Mouse (Mus musculus): ENCODE results near the gene Nbeal2. TPM values are rescaled to one million over a fixed set of nuclear protein-coding genes. Genes with fewer than 3 reads are reported as not detected.

The Nbeal2 gene
- polyA plus RNA-seq, 2 experiments from 2014 or later: 20.1 to 20.5 TPM

DNA sequence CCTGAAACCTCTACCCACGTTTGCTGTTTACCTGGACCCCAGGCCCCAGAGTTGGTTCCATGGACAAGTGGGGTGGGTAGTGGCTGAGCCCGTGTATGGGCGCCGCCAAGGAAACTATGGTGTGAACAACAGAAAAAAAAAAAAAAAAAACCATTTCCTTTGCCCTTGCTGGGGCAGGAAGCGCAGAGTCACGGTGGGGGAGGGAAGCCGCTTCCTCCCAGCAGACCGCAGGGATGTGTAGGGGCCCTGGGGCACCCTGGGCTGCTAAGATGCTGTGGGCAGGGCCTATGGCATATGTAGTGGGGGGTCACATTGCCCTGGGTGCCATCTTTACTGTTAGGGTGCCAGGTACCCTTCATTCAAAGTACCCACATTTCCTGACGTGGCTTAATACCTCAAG is 8.7 kb downstream of the Nbeal2 start:
- peak; percentile 95 for ATAC-seq

GRCm38 (mm10) chr9:110644295-110644694 is 9.7 kb downstream of the Nbeal2 start:
- ATAC-seq: no peak

GRCm38 (mm10) chr9:110643787-110644186 is 10.2 kb downstream of the Nbeal2 start:
- ATAC-seq: no peak

DNA sequence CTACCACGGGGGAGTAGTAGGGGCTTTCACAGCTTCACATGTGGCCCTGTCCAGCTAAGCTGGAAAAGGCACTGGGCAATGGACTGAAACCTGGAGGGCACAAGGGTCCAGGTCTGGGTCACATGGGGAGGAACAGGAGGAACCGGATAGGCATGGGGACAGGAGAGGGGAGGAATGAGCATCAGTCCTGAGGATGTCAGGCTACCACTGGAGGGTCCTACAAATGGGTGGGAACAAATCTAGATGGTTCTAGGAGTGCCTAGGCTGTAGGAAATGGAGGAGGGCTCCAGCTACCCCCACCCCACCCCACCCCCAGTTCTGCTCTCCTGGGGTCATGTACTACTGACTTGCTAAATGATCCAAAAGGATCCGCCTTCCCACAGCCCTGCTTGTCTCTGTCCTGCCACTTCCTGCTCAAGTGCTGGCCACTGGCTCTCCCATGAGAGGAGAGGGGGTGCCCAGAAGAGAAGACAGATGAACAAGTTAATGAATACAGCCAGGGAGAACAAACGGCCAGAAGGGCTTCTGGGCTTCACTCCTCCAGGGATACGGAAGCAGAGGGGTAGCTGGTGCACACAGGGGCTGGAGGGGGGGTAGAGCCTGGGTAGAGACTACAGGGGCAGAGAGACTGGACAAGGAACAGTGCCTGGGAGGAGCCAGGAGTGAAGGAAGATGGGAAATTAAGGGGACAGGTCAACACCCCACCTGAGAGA is 11.0 kb downstream of the Nbeal2 start:
- ATAC-seq: no peak

DNA sequence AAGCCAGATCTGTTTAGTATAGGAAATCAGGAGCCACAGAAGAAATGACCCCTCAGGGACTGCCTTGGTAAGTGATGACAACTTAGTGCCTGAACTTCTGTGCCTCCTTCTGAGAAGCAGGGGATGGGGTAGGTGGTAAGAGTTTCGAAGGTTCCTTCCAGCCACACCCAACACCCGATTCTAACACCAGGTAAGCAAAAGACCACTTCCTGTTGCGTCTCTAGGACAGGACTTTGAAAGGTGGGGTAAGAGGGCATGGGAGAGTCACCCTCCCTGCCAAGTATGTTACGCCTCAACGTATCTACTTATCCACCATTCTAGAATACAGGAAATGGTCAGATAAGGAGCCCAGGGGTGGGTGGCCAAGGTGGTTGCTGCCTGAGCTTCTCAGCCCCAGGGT is 13.0 kb downstream of the Nbeal2 start:
- no peak for ATAC-seq

- ATAC-seq: no peak
These were observed 15.3 kb downstream of the Nbeal2 start for GRCm38 (mm10) chr9:110638611-110639021.

DNA sequence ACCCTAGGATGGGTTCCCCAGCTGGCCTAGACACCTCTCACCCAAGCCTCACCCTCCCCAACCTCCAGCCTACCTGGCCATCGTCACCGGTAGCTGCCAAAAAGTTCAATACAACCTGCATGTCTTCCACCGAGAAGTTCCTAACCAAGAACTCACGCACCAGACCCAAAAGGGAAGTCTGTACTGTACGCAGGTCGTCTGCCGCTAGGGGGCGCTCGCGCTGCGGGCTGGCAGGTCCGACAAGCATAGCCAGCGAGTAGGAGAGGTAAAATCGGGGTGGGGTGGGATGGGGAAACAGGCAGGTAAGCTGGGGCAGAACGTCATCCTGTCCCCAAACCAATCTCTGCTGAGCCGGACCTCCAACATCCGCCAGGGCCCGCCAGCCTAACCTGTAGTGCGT is 18.7 kb downstream of the Nbeal2 start:
- peak; percentile 77 for ATAC-seq

DNA sequence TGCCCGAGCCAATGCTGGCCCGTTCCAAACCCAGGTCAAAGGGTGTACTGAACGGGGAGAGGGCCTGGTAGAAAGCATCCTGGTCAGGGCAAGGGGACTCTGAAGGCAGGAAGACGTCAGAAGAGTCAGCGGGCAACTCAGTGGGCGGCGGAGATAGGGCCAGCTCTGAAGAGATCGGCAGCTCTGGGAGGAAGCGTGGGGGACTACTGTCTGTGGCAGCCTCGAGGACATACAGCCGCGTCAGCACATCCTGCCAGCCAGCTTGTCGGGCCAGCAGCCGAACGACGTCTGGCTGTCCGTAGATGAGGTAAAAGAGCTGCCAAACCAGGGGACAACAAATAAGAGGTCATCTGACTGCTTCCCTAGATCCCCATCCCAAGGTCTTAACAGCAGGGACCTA is 20.1 kb downstream of the Nbeal2 start:
- no peak for ATAC-seq

DNA sequence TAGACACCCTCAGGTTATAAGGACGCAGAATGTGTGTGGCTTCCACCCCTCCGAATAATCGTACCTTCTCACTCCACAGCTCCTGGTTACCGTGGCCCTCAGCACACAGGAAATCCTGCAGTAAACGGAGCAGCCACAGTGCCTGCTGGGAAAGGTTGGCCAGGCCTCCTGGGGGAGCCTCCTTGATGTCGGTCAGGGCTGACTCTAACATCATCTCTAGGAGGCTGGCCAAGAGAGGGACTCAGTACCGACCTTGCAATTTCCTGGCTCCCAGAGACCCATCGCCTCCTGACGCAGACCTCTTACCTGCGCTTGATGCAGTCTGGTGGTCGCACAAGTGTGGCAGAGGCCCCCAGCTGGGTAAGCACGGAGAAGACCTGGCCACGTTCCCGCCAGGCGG is 21.3 kb downstream of the Nbeal2 start:
- no peak for ATAC-seq

- no peak for ATAC-seq
These were observed 22.2 kb downstream of the Nbeal2 start for GRCm38 (mm10) chr9:110631651-110632275.

GRCm38 (mm10) chr9:110631191-110631590 is 22.8 kb downstream of the Nbeal2 start:
- no peak for ATAC-seq

DNA sequence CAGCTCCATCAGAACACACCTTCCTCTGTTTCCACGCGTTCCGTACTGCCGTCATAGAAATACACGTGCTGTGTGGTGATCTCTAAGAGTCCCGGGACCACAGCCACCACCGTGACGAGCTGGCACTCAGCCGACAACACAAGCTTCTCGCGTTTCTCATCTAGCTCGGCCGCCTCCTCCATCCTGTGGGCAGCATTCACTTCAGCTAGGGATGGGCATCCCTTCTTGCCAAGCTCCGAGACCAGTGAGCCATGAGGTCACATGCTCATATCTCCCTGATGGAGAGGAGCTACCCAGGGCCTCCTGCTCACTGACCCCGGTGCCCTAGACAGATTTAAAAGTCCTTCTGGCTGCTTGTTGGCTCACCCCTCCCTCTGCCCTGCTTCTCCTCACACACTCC is 23.8 kb downstream of the Nbeal2 start:
- no peak for ATAC-seq

DNA sequence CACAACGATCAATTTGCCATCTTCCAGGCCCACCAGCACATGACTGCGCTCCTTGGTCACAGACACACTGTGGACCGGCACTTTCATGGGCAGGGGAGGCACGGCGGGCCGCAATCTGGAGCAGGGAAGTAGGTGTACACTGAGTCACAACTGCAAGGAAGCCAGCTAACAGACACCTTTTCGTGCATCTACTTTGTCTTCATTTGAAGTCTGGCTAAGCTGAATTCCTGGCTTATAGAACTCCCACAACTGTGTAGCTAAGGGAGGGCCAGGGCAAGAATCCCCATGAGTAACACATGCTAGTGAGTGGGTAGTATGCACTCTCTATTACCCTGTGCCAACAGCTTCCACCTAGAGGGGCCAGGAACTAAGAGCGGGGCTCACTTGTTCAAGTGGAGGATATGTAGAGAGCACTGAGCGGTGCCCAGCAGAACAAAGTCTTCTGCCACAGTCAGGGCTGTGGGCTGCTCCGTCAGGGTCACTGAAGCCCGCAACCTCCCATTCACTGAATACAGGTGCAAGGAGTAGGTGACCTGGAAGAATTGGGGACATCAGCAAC is 28.5 kb downstream of the Nbeal2 start:
- ATAC-seq: no peak

DNA sequence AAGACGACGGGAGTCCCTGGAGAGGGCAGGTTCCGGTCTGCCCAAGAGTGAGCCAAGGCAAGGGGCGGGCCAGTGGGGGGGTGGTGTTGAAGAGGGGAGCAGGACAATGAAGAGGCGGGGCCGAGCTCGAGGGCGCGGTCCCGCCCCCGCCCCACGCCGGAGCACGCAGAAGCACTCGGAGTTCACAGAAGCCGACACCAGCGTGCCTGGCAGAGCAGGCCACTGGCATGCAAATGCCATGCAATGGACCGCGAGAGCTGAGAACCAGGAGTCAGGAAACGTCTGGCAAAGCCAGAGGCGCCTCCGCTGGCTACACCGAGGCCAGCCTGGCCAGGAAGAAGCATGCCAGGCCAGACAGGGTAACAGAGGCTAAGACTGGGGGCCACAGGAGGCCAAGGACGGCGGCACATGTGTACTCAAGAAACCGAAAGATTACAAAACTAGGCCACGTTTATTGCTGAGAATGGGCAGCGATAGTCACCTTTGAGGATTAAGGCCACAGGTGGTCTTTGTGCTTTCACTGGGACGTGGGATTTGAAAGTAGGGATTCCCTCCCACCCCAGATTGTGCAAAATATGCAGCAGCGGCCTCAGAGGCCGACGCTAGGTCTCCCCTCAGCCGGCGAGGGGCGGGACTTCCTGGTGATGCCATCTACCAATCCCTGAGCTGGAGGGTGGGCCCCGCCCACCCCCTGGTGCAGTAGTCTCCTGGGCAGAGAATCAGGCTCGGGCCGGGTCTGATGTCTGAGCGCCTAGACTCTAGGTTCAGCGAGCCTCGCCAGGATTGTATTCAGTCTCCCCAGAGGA is 29.4 kb downstream of the Nbeal2 start, which contains the start of gene Nradd:
Nradd (minus strand) TSS at position 92 of the 806 bp plus-strand sequence.
- ATAC-seq: no peak

DNA sequence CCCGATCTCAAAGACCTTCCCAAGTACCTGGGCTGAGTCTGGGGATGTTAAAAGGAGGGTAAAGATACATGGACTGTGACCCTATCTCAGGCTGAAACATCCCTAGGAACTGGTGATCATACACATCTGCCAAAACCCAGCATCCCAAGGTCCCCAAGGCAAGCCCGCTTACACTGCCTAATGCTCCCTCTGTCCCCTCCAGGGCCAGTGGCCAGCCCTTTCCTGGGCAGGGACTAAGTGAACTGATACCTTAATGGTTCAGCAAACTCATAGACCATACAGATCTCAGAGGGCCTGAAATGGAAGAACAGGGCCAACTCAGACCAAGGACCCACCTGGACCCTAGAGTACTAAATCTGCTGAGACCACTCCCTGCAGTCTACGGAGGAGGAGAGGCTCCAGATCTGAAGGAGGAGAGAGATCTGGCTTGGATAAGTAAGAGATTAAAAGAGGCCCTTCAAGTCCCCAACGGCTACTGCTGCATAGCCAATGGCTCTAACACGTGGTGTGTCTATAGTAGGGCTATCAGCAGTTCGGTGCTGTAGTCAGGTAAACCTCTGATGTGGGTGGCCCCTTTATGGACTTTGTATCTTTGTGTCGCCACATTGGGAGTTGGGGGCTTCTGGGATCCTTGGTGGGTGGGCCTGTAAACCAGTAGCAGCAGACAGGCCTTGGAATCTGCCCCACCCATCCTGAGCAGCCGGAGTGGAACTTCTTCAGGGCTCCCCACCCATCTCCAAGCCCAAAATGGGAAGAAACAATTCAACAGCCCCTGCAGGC is 30.4 kb downstream of the Nbeal2 start:
- no peak for ATAC-seq

- ATAC-seq: no peak
These were observed 31.2 kb downstream of the Nbeal2 start for GRCm38 (mm10) chr9:110622621-110623219.

GRCm38 (mm10) chr9:110620685-110621084 is 33.3 kb downstream of the Nbeal2 start:
- ATAC-seq: no peak

GRCm38 (mm10) chr9:110620180-110620579 is 33.8 kb downstream of the Nbeal2 start:
- no peak for ATAC-seq

DNA sequence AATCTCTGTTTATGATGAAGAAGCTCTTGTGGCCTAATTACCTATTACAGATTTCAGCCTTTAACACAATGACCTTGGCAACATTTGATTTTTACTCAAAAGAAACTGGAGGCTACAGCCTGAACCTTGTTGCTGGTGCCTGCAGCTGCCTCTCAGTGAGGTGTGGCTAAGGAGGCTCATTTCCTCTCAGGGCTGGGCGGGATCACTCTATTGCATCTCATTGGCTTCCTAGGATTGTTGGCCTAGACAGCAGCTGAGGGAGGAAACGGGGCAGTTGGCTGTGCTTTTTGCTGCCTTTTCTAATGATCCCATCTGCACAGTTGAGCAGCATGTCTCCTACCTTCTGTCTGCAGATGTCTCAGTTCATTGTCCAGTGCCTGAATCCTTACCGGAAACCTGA is 36.9 kb downstream of the Nbeal2 start:
- ATAC-seq: no peak

DNA sequence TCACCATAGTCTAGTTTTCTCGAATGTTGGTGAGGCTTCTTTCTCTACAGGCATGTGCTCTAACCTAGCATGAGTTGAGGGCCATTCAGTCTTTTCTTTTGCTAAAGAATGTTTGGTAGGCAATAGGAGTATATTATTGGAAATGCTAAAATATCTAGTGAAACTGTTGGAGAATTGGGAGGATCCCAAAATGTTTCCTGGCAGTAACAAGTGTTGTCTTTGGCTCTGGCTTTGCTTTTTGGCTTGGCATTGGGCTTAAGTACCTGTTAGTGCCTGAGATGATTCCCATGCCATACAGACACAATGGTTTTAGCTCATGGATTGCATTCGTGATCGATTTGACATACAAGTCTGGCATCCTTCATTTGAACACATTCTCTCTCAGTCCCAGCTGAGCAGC is 42.5 kb downstream of the Nbeal2 start:
- ATAC-seq: no peak

DNA sequence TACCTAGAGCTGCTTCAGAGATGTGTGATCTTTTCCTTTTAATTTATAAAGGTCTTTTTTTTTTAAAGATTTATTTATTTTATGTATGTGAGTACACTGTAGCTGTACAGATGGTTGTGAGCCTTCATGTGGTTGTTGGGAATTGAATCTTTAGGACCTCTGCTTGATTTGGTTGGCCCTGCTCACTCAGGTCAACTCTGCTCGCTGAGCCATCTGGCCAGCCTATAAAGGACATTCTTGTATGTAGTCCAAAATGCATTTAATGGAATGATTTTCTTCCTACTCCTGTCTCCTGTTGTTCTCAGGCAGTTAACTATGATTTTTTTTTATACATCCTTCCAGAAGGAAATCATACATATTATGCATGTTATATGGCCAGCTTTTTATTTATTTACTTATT is 70.4 kb downstream of the Nbeal2 start:
- no peak for ATAC-seq

DNA sequence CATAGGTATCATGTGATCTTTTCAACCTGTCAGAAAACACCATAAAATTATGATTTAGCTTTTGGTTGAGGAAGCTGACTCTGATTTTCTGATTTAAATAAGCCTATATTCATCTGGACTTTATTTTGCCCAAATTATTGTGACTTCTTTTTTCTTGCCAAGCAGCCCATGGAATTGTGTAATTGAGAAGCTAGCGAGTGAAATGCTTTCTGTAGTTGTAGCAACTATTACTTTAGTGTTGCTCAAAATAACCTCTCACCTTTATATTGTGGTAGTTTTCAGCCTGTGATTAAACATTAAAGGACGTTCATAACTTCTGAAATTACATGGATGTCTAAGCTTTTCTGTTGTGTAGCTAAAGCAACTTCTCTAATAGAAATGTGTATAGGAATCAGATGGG is 71.8 kb downstream of the Nbeal2 start:
- ATAC-seq: no peak

Data from CD4-positive, CD25-positive, alpha-beta regulatory T cell, adult 4 months (primary cell).